Mouse (Mus musculus): ENCODE measurements around the gene Gpr18.

DNA sequence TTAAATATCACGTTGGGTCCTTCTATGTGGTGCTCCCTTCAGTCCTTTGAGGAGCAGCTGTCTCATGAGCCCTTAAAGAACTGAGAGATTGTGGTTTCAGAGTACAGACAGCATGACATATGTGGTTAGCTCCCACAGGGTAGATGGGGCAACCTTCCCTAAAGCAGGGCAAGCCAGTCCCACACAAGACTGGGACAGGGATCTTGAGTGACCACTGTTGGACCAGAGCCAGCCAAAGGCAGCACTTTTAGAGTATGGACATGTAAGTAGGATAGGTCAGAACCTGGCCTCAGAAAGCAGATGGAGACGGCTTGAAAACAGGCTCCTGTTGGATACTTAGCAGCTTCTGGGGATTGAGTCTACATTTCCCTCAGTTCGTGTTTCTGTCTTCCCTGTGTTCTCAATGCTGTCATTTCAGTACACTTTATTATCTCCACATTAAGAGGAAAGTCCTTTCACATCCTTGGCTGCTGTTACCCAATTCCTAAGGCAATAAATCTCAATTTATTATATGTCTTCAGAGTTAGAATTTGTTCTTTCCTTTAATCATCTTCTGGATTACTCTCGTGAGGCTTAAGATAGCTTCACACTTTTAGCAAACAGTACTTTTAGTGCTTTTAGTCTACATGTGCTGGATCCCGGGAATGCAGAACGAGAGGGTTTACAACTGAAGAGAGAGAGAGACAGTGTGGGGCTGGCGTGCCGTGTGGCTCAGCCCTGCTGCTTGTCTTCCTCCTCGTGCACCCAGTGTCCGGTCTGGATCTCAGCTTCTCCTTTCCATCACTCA is 43.4 kb upstream of the Gpr18 start:
- TF ChIP-seq CTCF (IDR thresholded peaks at IDR 0.05; ENCODE audit: control insufficient read depth, insufficient read depth, insufficient replicate concordance, low read depth, low read length) (no peak), POLR2A (IDR thresholded peaks at IDR 0.05; ENCODE audit: control insufficient read depth, low read depth, low read length) (no peak)

Measured in testis, adult 2 months (tissue).